Mouse (Mus musculus) intestine, embryonic 14.5 days (tissue): Measurements from ENCODE around the gene Trim67. TPM values are rescaled to one million over a fixed set of nuclear protein-coding genes. Genes with fewer than 3 reads are reported as not detected.
A peak's percentile ranks its signal among the peaks of the same experiment; 100 is the strongest.

Source experiments
- ATAC-seq: fragments of 200-750 bp; cut with Nextera tagmentation; replicated peaks from 2 replicates; pipeline ENCODE4 v1.8.0; 2017; ENCODE audit warnings: low read depth, moderate number of reproducible peaks, moderate TSS enrichment, moderate library complexity; ENCODE audit not compliant: low FRiP score, low TSS enrichment
- DNase-seq: peaks from one replicate; pipeline ENCODE4 v3.0.0-alpha.2; 2018; ENCODE audit warnings: low spot score
- H3K27ac ChIP-seq: fragments of 300-500 bp; sonication (generic); 2 replicates; pipeline ENCODE4 v1.5.1; 2014; ENCODE audit warnings: low read depth, mild to moderate bottlenecking, control low read depth
- H3K27me3 ChIP-seq: fragments of 300-500 bp; sonication (generic); replicated peaks from 2 replicates; pipeline ENCODE4 v1.6.1; 2014; ENCODE audit warnings: low read length, control low read depth; ENCODE audit not compliant: control insufficient read depth, insufficient read depth
- H3K36me3 ChIP-seq: fragments of 300-500 bp; sonication (generic); 2 replicates; pipeline ENCODE4 v1.6.1; 2014; ENCODE audit warnings: low read length, control low read depth; ENCODE audit not compliant: control insufficient read depth, insufficient read depth
- H3K4me1 ChIP-seq: fragments of 300-500 bp; sonication (generic); replicated peaks from 2 replicates; pipeline ENCODE4 v1.6.1; 2014; ENCODE audit warnings: low read length, control low read depth, mixed read lengths; ENCODE audit not compliant: control insufficient read depth, insufficient read depth
- H3K4me2 ChIP-seq: fragments of 300-500 bp; sonication (generic); 2 replicates; pipeline ENCODE4 v1.6.1; 2014; ENCODE audit warnings: low read length
- H3K4me3 ChIP-seq: fragments of 300-500 bp; sonication (generic); 2 replicates; pipeline ENCODE4 v1.5.1; 2014; ENCODE audit warnings: low read depth, low read length, control low read depth, mixed read lengths
- H3K9ac ChIP-seq: fragments of 300-500 bp; sonication (generic); 2 replicates; pipeline ENCODE4 v1.6.1; 2014; ENCODE audit warnings: mild to moderate bottlenecking, low read length
- H3K9me3 ChIP-seq: fragments of 300-500 bp; sonication (generic); 2 replicates; pipeline ENCODE4 v1.6.1; 2016; ENCODE audit warnings: low read length, control low read depth; ENCODE audit not compliant: control insufficient read depth
- WGBS: fragments of 180-500 bp; shearing (Covaris S2); extraction: QIAGEN DNeasy Blood & Tissue Kit; methylation state at CpG from one replicate; pipeline ENCODE4 v1.1.7; 2014; 5-methylcytosine and 5-hydroxymethylcytosine counted together
- polyA plus RNA-seq: library from polyadenylated mRNA; unstranded; fragments of >200 nt; fragmentation: Nextera tagmentation; extraction: Ambion mirVana; gene quantifications from 2 replicates; pipeline ENCODE4 v1.2.1, GENCODE M21; 2014

Trim67 gene
- polyA plus RNA-seq, 1 experiment from 2014 or later, result 1.2 TPM

DNA sequence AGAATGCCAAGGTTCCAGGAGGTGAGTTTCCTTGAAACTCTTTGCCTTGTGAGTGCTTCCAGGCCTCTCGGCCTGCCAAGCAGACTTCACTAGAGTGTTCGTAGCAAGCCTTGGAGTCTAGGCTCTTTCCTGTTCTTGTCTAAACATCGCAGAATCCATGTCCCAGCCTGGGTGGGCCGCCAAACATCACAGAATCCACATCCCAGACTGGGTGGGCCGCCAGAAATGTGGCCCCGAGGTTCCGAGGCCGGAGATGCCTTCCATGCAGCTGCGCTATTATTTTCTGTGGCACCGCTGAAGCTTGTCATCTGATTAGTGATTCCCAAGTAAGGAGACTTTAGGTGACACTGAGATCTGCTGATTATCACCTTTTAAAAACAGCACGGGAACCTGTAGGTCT lies 7.7 kb downstream of the Trim67 start:
- Histone ChIP-seq H3K36me3 (no peaks in the 10 kb centered on the region), H3K4me1 (no peaks in the 10 kb centered on the region), H3K4me3 (no peak overlapping the region), H3K9ac (no peak overlapping the region), H3K4me2 (no peak overlapping the region), H3K27ac (no peak overlapping the region), H3K27me3 (peaks cover 19% of the 10 kb centered on the region), H3K9me3 (no peaks in the 10 kb centered on the region)
- 17% methylated on average over 11 of the region's 11 CpGs for WGBS
- DNase-seq, result peak; percentile 59
- no peak for ATAC-seq

DNA sequence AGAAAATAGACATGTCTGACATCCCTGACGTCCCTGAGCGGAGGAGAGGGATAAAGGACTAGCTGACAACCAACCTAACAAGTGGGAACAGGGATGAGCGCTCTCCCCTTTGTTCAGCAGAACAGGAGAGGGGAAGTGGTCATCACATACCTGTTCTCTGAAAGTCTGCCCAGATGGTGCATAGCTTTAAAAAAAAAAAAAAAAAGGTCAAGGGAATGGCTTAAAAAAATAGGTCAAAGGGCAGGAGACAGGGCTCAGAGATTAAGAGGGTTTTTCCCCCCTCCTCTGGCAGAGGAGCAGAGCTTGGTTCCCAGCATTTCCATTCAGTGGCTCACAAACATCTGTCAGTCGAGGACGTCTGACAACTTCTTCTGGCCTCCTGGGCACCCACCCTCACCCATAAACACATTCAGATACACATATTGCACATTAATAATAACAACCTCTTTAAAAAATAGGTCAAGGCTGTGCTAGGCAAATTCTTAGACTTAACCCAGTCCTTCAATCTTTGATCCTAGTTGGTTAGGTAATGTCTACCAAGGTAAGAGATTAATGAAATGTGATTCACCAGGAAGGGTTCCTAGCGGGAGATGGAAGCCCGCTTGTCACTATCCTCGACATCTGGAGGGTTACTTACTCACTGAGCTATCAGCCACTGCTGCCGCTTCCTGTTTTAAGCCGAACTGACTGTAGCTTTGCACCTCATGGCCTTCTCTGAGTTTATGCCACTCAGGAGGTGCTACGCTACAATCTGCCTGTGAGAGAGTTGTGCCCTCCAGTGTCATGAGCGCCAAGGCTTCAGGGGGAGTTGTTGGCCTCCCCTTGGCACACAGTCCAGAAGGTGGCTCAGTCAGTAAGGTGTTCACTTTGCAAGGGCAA lies 11.2 kb downstream of the Trim67 start:
- DNase-seq (no peak), ATAC-seq (no peak)
- no peak overlapping the region for H3K27ac ChIP-seq
- no peaks in the 10 kb centered on the region for H3K4me1 ChIP-seq
- no peak overlapping the region for H3K9ac ChIP-seq
- H3K9me3 ChIP-seq, result no peaks in the 10 kb centered on the region
- 62% methylated on average over 12 of the region's 12 CpGs for WGBS
- no peak overlapping the region for H3K4me3 ChIP-seq
- no peaks in the 10 kb centered on the region for H3K36me3 ChIP-seq
- H3K4me2 ChIP-seq, result no peak overlapping the region
- H3K27me3 ChIP-seq, result no peaks in the 10 kb centered on the region

DNA sequence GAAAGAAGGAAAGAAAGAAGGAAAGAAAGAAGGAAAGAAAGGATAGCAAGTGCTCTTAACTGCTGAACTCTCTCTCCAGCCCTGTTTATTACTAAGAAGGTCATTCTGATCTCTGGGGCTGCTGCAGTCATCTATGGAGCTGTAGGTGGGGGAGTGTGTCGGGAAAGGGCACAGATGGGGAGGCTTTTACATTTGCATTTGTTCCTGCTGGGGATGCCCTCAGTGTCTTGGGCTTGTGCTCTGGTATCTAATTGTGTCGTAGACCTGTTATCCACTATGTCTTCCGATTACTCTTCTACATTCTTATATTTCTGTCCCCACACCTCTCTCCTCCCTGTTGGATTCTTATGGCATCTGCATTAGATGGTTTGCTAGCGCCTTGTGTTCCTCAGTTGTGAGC lies 13.1 kb downstream of the Trim67 start:
- Histone ChIP-seq H3K27me3 (no peaks in the 10 kb centered on the region), H3K27ac (no peak overlapping the region), H3K4me2 (no peak overlapping the region), H3K4me3 (no peak overlapping the region), H3K4me1 (no peaks in the 10 kb centered on the region), H3K9me3 (no peaks in the 10 kb centered on the region), H3K36me3 (no peaks in the 10 kb centered on the region), H3K9ac (no peak overlapping the region)
- WGBS, result 82% methylated on average over 4 of the region's 4 CpGs
- ATAC-seq (no peak), DNase-seq (no peak)

DNA sequence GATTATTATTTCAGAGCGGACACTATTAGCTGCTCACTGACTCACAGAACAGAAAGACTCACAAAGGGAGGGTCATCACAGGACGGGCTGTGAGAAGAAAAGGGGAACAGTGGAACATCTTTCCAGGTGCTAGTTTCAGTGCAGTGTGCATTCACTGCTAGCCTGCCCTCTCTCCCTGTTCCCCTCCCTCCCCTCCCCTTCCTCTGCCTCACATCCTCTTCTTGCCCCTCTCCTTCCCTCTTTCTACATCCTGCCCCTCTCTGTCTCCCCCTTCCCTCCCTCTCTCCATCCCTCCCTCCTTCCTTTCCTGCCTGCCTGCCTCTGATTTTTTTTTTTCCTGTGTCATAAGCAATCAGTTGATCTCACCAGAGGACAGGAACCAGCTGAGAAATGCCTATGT lies 16.5 kb downstream of the Trim67 start:
- Histone ChIP-seq H3K9ac (no peak overlapping the region), H3K27me3 (no peaks in the 10 kb centered on the region), H3K27ac (no peak overlapping the region), H3K4me2 (no peak overlapping the region), H3K36me3 (no peaks in the 10 kb centered on the region), H3K4me3 (no peak overlapping the region), H3K9me3 (no peaks in the 10 kb centered on the region), H3K4me1 (no peaks in the 10 kb centered on the region)
- no peak for ATAC-seq
- 60% methylated on average over 2 of the region's 2 CpGs for WGBS
- no peak for DNase-seq

DNA sequence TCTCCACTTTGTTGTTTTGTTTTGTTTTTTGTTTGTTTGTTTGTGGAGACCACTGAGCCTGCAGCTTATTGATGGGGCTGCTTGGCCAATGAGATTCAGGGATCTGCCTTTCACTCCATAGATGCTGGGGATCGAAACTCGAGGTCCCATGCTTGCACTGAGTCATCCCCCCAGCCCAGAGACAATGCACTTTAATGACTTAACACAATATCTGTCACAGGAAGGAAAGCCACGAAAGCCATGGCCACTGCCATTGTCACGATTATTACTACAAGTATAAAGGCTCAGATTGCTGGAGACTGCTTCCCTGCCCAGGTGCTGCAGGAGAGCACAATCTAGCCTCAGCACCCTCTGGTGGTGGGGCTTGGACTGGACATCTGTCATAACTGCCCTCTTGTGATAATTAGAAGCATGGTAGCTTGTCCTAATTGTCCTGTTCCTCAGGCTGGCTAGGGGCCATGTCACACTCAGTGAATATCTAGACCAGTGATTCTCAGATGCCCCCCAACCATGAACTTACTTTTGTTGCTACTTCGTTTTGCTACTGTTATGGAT lies 17.2 kb downstream of the Trim67 start:
- 62% methylated on average over 5 of the region's 5 CpGs for whole genome bisulfite sequencing
- no peaks in the 10 kb centered on the region for H3K9me3 ChIP-seq

DNA sequence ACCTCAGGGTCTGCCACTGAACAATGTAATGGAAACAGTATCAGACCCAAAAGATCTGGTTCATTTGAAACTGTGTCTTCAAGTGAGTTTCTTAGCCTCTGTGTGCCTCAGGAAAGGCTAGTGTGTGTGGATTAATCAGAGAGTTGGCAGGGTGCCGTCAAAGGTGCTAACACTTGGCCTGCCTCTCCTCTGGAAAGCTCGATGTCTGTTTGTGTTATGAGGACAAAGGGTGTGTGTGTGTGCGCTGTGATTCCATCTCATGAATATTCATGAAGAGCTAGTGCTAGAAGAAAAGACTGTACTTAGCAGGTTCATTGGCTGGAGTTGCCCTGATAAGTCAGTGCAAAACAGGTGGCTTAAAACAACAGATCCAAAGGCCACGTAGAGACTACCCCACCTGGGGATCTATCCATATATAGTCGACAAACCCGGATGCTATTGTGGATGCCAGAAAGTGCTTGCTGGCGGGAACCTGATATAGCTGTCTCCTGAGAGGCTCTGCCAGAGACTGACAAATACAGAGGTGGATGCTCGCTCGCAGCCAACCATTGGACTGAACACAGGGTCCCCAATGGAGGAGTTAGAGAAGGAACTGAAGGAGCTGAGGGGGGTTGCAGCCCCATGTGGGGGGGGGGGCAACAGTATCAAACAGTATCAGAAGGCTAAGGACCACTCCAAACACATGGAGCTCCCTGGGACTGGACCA lies 17.9 kb downstream of the Trim67 start:
- no peak for DNase-seq
- no peaks in the 10 kb centered on the region for H3K36me3 ChIP-seq
- no peaks in the 10 kb centered on the region for H3K9me3 ChIP-seq
- H3K4me2 ChIP-seq, result no peak overlapping the region
- 51% methylated on average over 9 of the region's 9 CpGs for whole genome bisulfite sequencing
- no peak overlapping the region for H3K4me3 ChIP-seq
- H3K27me3 ChIP-seq, result no peaks in the 10 kb centered on the region
- no peak overlapping the region for H3K27ac ChIP-seq
- no peak for ATAC-seq
- H3K4me1 ChIP-seq, result no peaks in the 10 kb centered on the region
- H3K9ac ChIP-seq, result no peak overlapping the region

More for the DNA sequence above, 17.2 kb downstream of the Trim67 start:
- Histone ChIP-seq H3K36me3 (no peaks in the 10 kb centered on the region), H3K4me2 (no peak overlapping the region), H3K4me3 (no peak overlapping the region), H3K27me3 (no peaks in the 10 kb centered on the region), H3K27ac (no peak overlapping the region), H3K4me1 (no peaks in the 10 kb centered on the region), H3K9ac (no peak overlapping the region)
- DNase-seq (no peak), ATAC-seq (no peak)

DNA sequence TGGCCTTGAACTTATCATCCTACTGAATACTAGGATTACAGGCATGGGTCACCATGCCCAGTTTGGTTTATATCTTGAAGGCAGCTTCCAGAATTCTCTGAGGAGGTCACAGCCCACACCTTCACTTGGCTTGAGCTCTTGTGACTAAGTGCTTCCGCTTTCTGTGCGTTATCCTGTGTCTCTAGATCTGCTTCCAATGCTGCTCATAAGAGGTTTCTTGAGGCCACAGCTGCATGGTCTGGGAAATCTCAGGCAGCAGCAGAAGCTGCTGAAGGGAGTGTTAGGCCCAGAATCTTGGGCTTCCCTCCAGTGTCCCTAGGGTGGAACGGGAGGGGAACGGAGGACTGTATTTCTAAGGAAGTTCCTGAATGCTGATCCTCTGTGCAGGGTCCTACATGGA lies 20.4 kb downstream of the Trim67 start:
- no peak overlapping the region for H3K4me3 ChIP-seq
- DNase-seq, result no peak
- WGBS, result 76% methylated on average over 4 of the region's 4 CpGs
- H3K36me3 ChIP-seq, result no peaks in the 10 kb centered on the region
- no peaks in the 10 kb centered on the region; the same call in 1 of the 2 replicates for H3K9me3 ChIP-seq
- no peak overlapping the region for H3K4me2 ChIP-seq
- no peaks in the 10 kb centered on the region for H3K27me3 ChIP-seq
- no peak overlapping the region for H3K27ac ChIP-seq
- no peak for ATAC-seq
- H3K4me1 ChIP-seq, result no peaks in the 10 kb centered on the region
- no peak overlapping the region for H3K9ac ChIP-seq

DNA sequence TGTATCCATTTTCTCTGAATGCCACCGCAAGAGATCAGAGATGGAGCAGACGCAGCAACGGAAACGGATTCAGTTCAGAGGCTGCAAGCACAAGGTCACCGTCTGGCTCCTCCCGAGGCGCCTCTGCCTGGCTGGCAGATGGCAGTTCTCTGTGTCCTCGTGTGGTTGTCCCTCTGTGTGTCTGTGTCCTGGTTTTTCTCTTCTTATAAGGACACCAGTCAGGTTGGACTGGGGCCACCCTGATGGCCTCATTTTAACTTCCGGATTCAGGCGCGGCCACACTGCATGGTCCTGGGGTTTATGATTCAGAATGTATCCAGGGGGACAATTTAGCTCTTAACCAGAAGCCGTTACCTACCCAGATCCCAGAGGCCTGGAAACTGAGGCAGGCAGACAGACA lies 23.0 kb downstream of the Trim67 start:
- Histone ChIP-seq H3K27me3 (no peaks in the 10 kb centered on the region), H3K9me3 (no peaks in the 10 kb centered on the region; the same call in 1 of the 2 replicates), H3K4me2 (no peak overlapping the region), H3K4me3 (no peak overlapping the region), H3K9ac (no peak overlapping the region), H3K4me1 (no peaks in the 10 kb centered on the region), H3K36me3 (no peaks in the 10 kb centered on the region), H3K27ac (no peak overlapping the region)
- DNase-seq (no peak), ATAC-seq (no peak)
- WGBS, result 88% methylated on average over 12 of the region's 12 CpGs
